Mouse (Mus musculus): ENCODE measurements at regions not wholly inside any gene's neighbourhood (a gene's known extent, or its start where the extent isn't known, plus 50 kb on each side); places are given as distances from the start of the nearest gene placed in this dataset.
"Not testable (repeated sequence)": the region's sequence is repeated elsewhere in the genome, so short reads cannot be mapped to it uniquely, and the experiment has no call there.

DNA sequence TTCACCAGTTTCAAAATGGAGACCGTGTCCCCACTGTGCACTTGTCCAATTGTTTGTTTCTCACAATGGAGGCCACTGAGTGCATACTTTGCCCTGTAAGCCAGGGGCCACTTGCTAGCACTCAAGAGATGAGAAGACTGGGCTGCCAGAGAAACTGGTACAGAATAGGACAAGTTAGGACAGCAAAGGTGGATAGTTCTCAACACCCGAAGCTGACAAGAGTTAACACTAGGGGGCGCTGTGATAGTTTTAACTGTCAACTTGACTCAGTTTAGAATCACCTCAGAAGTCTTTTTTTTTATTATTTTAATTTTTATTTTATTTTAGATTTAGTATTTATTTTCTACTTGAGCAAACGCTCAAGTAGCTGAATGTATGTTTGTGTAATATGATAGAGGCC is 188.2 kb upstream of the Asap2 start:
- not testable (repeated sequence) for H3K9ac ChIP-seq; H3K4me2 ChIP-seq (replicated peaks); H3K36me3 ChIP-seq; H3K27me3 ChIP-seq (replicated peaks); H3K4me1 ChIP-seq; ATAC-seq (ENCODE audit: low FRiP score, low read depth); H3K27ac ChIP-seq; H3K4me3 ChIP-seq
- 72% methylated on average over 4 of the region's 4 CpGs for whole genome bisulfite sequencing
- H3K9me3 ChIP-seq = peaks cover 23% of the 10 kb centered on the region

DNA sequence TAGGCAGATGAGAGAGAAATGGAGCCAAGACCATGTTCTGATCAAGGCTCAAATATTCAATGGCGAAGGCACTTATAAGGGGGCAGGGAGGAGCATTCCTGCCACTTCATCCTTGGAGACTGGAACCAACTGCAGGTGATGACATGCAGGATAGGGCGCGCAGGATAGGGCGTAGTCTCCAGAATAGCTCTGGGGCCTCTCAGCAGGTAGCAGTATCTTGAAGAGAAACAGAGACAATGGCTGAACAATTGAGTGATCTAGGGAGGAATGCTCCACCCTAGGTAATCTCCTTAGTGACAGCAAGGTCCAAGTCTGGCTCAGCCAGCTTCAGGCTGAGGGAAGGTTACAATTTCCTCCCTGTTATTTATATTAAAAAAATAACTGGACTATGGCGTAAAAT is 184.8 kb upstream of the Asap2 start:
- not testable (repeated sequence) for H3K4me1 ChIP-seq; H3K27ac ChIP-seq; H3K27me3 ChIP-seq (replicated peaks); H3K4me3 ChIP-seq; ATAC-seq (ENCODE audit: low FRiP score, low read depth); H3K36me3 ChIP-seq; H3K9ac ChIP-seq; H3K4me2 ChIP-seq (replicated peaks)
- H3K9me3 ChIP-seq = peaks cover 24% of the 10 kb centered on the region; the same call in 1 of the 2 replicates
- WGBS = 92% methylated on average over 5 of the region's 5 CpGs

DNA sequence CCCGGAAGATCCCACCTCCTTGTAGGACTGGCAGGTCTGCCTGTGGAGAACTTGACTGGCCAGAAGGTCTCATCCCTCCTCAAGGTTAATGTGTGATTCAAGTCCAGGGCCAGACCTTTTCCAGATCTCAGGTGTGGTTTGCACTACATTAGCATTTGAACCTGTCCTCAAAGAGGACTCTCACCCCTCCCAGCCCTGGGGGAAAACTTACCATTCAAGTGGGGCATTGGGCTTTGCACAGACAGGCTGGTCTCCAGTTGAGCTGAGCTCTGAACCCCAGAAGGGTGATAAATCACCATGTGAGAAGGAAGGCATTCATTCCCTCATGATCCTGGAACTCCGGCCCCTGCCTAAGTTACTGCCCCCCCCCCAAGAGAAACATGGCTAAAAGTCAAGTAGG is 183.6 kb upstream of the Asap2 start:
- no peaks in the 10 kb centered on the region for H3K36me3 ChIP-seq
- H3K9ac ChIP-seq = no peak overlapping the region
- H3K4me3 ChIP-seq = no peak overlapping the region
- no peaks in the 10 kb centered on the region for H3K4me1 ChIP-seq
- H3K27me3 ChIP-seq (replicated peaks) = no peaks in the 10 kb centered on the region
- WGBS = 91% methylated on average over 2 of the region's 2 CpGs
- ATAC-seq (ENCODE audit: low FRiP score, low read depth) = no peak
- H3K4me2 ChIP-seq (replicated peaks) = no peak overlapping the region
- H3K9me3 ChIP-seq = peaks cover 31% of the 10 kb centered on the region; the same call in 1 of the 2 replicates
- H3K27ac ChIP-seq = no peak overlapping the region

DNA sequence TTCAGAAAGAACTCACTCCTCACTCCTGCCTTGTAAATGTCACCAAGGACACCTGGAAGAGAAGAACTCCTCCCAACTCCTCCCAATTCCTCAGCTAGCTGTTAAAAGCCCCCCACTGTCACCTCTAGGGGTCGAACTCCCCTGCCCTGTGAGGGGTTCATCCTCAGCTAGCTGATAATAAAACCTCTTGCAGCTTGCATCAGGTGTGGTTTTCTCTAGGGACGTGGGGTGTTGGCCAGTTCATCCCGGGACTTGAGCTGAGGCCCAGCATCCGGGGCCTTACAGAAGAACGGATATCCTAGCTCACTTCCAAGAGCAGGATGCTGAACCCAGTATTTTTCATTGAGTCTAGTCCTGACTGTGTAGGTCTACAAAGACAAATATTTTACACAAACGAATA is 176.4 kb upstream of the Asap2 start:
- not testable (repeated sequence) for H3K4me3 ChIP-seq; H3K36me3 ChIP-seq; H3K4me2 ChIP-seq (replicated peaks); H3K27ac ChIP-seq; H3K27me3 ChIP-seq (replicated peaks); H3K4me1 ChIP-seq; H3K9ac ChIP-seq; ATAC-seq (ENCODE audit: low FRiP score, low read depth)
- 81% methylated on average over 6 of the region's 6 CpGs for WGBS
- H3K9me3 ChIP-seq = peaks cover 56% of the 10 kb centered on the region

DNA sequence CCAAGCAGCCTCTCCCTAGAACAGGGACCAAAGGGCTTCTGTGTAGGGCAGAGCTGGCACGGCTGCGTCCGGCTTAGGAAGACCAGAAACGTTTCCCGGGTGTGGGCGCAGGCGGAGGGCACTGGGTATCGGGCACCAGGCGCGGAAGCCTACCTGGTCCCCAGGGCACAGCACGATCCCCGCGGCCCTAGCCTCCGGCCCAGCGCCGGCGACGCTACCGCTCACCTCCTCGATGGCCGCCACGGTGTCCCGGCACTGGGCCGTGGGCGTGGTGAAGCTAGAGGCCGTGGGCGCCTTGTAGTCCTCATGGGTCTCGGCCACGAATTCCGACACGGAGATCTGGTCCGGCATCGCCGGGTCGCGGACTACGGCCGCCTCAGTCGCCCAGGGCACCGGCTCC is 175.1 kb upstream of the Asap2 start:
- Histone ChIP-seq H3K9me3 (peaks cover 47% of the 10 kb centered on the region), H3K4me3 (peak overlapping the region; percentile 31), H3K4me2 (replicated peaks) (peak overlapping the region; percentile 36)
- H3K9ac ChIP-seq; H3K4me1 ChIP-seq; H3K27ac ChIP-seq; H3K36me3 ChIP-seq; H3K27me3 ChIP-seq (replicated peaks): not testable (repeated sequence)
- peak; percentile 17; the same call in 1 of the 2 replicates for ATAC-seq (ENCODE audit: low FRiP score, low read depth)
- WGBS = 30% methylated on average over 40 of the region's 40 CpGs

DNA sequence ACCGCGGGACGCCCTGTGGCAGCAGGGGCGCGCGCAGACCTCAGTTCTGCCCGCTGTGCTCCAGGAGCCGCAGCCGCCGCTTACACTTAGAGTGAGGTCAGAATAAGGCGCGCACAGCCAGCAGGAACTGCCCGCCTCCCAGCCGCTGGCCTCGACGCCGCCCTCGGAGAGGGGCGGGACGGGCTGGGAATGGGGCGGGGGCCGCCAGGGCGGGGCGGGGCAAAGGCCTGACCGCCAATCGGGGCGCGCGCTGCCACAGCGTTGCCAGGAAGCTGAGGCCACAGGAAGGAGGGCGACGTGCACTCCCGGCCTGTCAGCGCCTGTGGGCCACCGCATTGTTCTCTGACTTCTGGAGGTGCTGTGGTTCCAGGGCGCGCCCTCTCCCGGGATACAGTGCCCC is 174.7 kb upstream of the Asap2 start:
- Histone ChIP-seq H3K4me2 (replicated peaks) (peak overlapping the region; percentile 36), H3K4me1 (no peaks in the 10 kb centered on the region), H3K9ac (no peak overlapping the region), H3K9me3 (peaks cover 42% of the 10 kb centered on the region), H3K36me3 (no peaks in the 10 kb centered on the region), H3K27ac (no peak overlapping the region), H3K27me3 (replicated peaks) (no peaks in the 10 kb centered on the region), H3K4me3 (peak overlapping the region; percentile 31)
- peak; percentile 70; the same call in 1 of the 2 replicates for ATAC-seq (ENCODE audit: low FRiP score, low read depth)
- 19% methylated on average over 29 of the region's 38 CpGs for WGBS

DNA sequence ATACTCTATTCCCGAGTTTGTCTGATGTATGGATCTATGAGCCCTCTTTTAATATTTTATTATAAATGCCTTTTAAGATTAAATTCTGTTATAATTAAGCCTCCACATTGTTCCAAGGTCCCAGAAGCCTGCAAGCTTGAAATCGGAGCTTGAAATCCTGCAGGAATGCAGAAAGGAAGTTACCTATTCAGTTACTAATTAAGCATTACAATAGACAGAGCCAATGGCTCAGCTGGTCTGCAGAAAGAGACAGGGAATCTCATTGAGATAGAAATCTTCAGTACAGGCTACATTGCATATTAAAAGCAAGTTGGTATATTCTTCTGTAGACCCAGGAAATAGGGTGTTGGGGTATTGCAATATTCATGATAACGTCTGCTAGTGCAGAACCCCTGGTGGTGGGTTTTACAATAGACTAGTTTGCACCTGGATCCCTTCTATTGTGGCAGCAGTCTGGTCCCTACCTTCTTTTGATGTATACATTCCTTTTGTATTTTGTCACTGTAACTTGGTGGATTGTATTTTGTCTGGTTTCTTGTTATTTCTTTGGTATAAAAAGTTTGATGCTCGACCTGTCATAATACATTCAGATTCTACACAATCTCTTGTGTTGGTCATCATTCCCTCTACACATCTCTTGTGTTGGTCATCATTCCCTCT is 146.5 kb upstream of the Asap2 start:
- not testable (repeated sequence) for H3K36me3 ChIP-seq; H3K4me2 ChIP-seq (replicated peaks); H3K9ac ChIP-seq; H3K4me1 ChIP-seq; H3K27me3 ChIP-seq (replicated peaks); H3K27ac ChIP-seq; ATAC-seq (ENCODE audit: low FRiP score, low read depth); H3K4me3 ChIP-seq
- peaks cover 36% of the 10 kb centered on the region for H3K9me3 ChIP-seq
- WGBS = 68% methylated on average over 4 of the region's 4 CpGs

DNA sequence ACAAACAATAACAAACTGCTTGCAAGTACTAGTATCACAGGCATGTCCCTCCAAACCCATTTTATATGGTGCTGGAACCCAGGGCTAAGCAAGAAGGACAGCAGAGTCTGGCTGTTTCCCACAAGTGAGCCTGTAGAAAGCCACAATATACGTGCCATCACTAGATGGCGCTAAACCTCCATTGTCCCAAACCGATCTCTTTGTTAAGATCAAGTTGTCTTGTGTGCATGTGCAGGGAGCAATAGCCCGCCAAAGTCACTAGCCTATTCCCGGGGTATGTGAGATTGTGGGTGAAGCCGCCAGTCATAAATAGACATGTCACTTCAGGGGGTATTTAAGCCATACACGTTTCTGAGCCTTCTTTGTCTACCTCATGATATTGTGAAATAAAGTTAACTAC is 145.4 kb upstream of the Asap2 start:
- not testable (repeated sequence) for H3K27me3 ChIP-seq (replicated peaks); H3K9ac ChIP-seq; ATAC-seq (ENCODE audit: low FRiP score, low read depth); H3K36me3 ChIP-seq; H3K4me3 ChIP-seq; H3K27ac ChIP-seq; H3K4me1 ChIP-seq
- WGBS = 52% methylated on average over 7 of the region's 7 CpGs
- H3K4me2 ChIP-seq (replicated peaks) = peak overlapping the region; percentile 23
- H3K9me3 ChIP-seq = peaks cover 34% of the 10 kb centered on the region

DNA sequence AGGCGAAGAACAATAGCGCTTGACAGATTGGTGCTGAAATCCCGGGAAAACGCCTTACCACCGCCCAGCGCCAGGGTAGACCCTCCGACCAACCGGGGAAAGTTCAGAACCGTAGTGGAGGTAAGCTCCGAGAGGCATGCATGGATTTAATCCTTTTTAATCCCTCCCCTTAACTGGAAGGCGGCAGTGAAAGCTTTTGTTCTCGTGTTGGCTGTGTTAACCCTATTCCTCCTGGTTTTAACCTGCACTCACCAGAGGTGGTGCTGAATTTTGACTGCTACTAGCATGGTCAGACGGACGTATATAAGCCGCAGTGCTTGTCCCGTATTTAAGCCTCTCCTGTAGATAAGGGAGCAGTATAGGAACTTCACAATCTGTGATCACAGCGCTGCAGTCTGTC is 145.0 kb upstream of the Asap2 start:
- H3K36me3 ChIP-seq = no peaks in the 10 kb centered on the region
- H3K27me3 ChIP-seq (replicated peaks) = no peaks in the 10 kb centered on the region
- no peak overlapping the region for H3K9ac ChIP-seq
- no peak overlapping the region for H3K27ac ChIP-seq
- WGBS = 59% methylated on average over 17 of the region's 17 CpGs
- H3K4me3 ChIP-seq = no peak overlapping the region
- peaks cover 36% of the 10 kb centered on the region for H3K9me3 ChIP-seq
- no peaks in the 10 kb centered on the region for H3K4me1 ChIP-seq
- no peak for ATAC-seq (ENCODE audit: low FRiP score, low read depth)
- peak overlapping the region; percentile 23 for H3K4me2 ChIP-seq (replicated peaks)

DNA sequence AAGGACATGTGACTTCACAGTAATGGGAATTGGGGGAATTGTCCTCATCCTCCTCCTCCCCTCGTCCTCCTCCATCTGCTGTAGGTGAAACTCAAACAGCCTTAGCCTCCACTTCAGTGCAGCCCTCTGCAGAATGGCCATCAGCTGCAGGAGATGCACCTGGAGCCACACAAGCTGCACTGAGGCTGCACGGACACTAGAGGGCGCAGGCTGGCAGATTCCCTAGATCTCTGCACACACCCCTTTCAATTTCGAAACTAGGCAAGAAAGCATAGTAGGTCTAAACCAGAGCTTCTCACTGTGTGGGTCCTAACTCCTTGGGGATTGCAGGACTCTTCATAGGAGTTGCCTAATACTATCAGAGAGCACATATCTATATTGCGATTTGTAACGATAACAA is 106.2 kb upstream of the Asap2 start:
- H3K27ac ChIP-seq; ATAC-seq (ENCODE audit: low FRiP score, low read depth); H3K27me3 ChIP-seq (replicated peaks); H3K9ac ChIP-seq; H3K4me2 ChIP-seq (replicated peaks); H3K4me3 ChIP-seq; H3K36me3 ChIP-seq; H3K4me1 ChIP-seq: not testable (repeated sequence)
- whole genome bisulfite sequencing = 72% methylated on average over 6 of the region's 6 CpGs
- H3K9me3 ChIP-seq = peaks cover 53% of the 10 kb centered on the region

DNA sequence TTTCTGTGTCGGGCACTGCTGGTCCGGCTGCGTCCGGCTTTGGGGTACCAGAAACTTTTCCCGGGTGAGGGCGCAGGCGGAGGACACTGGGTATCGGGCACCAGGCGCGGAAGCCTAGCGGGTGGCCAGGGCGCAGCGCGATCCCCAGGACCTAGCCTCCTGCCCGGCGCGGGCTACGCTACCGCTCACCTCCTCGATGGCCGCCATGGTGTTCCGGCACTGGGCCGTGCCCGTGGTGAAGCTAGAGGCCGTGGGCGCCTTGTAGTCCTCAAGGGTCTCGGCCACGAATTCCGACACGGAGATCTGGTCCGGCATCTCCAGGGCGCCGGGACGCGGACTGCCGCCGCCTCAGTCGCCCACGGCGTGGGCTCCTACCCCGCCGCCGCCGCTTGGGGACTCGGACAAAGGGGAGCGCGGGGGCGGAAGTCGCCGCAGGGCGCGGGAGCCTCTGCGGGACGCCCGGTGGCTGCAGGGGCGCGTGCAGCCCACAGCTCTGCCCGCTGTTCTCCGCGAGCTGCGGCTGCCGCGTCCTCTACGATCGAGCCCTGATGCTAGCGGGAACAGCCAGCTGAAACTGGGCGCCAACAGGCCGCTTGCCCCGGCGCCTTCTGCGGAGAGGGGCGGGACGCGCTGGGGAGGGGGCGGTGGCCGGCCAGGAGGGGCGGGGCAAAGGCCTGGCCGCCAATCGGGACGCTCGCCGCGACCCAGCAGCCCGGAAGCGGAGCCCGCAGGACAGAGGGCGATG is 69.4 kb upstream of the Asap2 start:
- Histone ChIP-seq H3K9ac (peak overlapping the region; percentile 92), H3K27ac (peak overlapping the region; percentile 87), H3K4me2 (replicated peaks) (peak overlapping the region; percentile 52), H3K36me3 (peaks cover 16% of the 10 kb centered on the region), H3K4me3 (peak overlapping the region; percentile 79), H3K9me3 (peaks cover 23% of the 10 kb centered on the region)
- H3K27me3 ChIP-seq (replicated peaks); H3K4me1 ChIP-seq: not testable (repeated sequence)
- WGBS = under 1% methylated on average over 84 of the region's 87 CpGs
- peak; percentile 100 for ATAC-seq (ENCODE audit: low FRiP score, low read depth)

DNA sequence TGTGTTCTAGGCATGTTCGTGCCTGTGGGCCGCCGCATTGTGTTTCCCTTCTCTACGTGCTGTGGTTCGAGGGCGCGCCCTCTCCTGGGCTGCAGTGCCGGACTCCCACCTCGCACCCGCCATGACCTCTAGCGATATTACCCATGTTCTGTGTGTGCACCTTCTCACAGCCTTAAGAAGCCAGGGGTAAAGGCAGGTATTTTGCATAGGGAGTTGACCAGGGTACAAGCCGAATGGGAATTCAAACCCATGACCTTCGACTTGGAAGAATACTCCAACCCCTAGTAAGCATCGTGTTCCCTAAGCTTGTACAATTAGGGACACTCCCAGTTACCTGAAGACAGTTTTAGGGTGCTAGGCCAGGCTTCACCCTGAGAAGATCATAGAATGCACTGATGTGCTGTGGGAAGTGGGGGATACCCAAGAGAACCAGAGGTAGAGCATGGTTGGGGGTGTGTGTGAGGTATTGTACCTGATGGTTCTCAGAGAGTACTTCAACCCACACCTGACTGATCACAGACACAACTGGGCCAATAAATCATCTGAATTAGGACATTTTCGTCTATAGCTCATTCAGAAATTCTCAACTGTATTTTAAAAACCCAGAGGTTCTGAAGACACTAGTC is 68.7 kb upstream of the Asap2 start:
- H3K9ac ChIP-seq; H3K4me1 ChIP-seq; H3K27ac ChIP-seq; H3K27me3 ChIP-seq (replicated peaks): not testable (repeated sequence)
- peak overlapping the region; percentile 79 for H3K4me3 ChIP-seq
- peaks cover 10% of the 10 kb centered on the region for H3K36me3 ChIP-seq
- WGBS = 13% methylated on average over 14 of the region's 15 CpGs
- ATAC-seq (ENCODE audit: low FRiP score, low read depth) = peak; percentile 54
- peak overlapping the region; percentile 52 for H3K4me2 ChIP-seq (replicated peaks)
- peaks cover 16% of the 10 kb centered on the region for H3K9me3 ChIP-seq

Data from neural tube, embryonic 12.5 days (tissue).